Mouse (Mus musculus) G1E-ER4 (cell line): Measurements from ENCODE around the gene Il1r1. TPM values are rescaled to one million over a fixed set of nuclear protein-coding genes. Genes with fewer than 3 reads are reported as not detected.

Source experiments
- GATA1 ChIP-seq: IDR thresholded peaks from one replicate; pipeline ENCODE4 v1.8.0; 2012; ENCODE audit warnings: low read length, inconsistent platforms
- polyA plus RNA-seq: library from polyadenylated mRNA; stranded (reverse); fragments of >175 nt; gene quantifications from 2 replicates; pipeline ENCODE4 v1.2.3, GENCODE M21; 2012

The Il1r1 gene
- polyA plus RNA-seq, 1 experiment = not detected

- TF ChIP-seq GATA1 = no peak
Measured at GRCm38 (mm10) chr1:40322543-40322942, 97.7 kb downstream of the Il1r1 start.

GRCm38 (mm10) chr1:40324457-40324856 lies 99.6 kb downstream of the Il1r1 start, which contains the start of gene Il1rl2:
Gene Il1rl2 (plus strand): TSS chr1:40324610.
- TF ChIP-seq GATA1 = no peak

GRCm38 (mm10) chr1:40324955-40325702 lies 100.2 kb downstream of the Il1r1 start:
- TF ChIP-seq GATA1 = no peak

GRCm38 (mm10) chr1:40325711-40326327 lies 100.9 kb downstream of the Il1r1 start:
- no peak for TF ChIP-seq GATA1

- no peak for TF ChIP-seq GATA1
Measured at GRCm38 (mm10) chr1:40327604-40328003, 102.7 kb downstream of the Il1r1 start.

GRCm38 (mm10) chr1:40329526-40329925 lies 104.6 kb downstream of the Il1r1 start:
- TF ChIP-seq GATA1 = no peak

GRCm38 (mm10) chr1:40330181-40330580 lies 105.3 kb downstream of the Il1r1 start:
- no peak for TF ChIP-seq GATA1

GRCm38 (mm10) chr1:40339346-40339745 lies 114.5 kb downstream of the Il1r1 start:
- no peak for TF ChIP-seq GATA1

GRCm38 (mm10) chr1:40340102-40340501 lies 115.2 kb downstream of the Il1r1 start:
- no peak for TF ChIP-seq GATA1

- TF ChIP-seq GATA1 = no peak
Measured at GRCm38 (mm10) chr1:40352158-40352903, 127.5 kb downstream of the Il1r1 start.

DNA sequence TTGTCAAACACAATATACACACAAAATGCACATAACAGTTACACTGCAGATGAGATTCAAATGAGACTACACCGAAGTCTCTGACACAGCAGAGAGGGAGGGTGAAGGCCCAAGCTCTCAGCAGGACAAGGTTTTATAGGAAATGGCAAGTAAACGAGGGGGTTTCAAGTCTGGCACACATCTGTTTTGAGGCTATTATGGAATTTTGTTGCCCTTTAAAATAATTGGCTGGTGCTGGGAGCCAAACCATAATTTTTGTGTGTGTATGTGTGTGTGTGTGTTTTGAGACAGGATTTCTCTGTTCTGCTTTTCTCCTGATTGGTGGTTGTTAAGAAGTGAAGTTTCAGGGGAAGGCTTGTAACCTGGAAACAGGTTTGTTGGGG lies 128.0 kb downstream of the Il1r1 start:
- no peak for TF ChIP-seq GATA1

GRCm38 (mm10) chr1:40354665-40355064 lies 129.8 kb downstream of the Il1r1 start:
- no peak for TF ChIP-seq GATA1

- no peak for TF ChIP-seq GATA1
Measured at GRCm38 (mm10) chr1:40355431-40355843, 130.6 kb downstream of the Il1r1 start.

DNA sequence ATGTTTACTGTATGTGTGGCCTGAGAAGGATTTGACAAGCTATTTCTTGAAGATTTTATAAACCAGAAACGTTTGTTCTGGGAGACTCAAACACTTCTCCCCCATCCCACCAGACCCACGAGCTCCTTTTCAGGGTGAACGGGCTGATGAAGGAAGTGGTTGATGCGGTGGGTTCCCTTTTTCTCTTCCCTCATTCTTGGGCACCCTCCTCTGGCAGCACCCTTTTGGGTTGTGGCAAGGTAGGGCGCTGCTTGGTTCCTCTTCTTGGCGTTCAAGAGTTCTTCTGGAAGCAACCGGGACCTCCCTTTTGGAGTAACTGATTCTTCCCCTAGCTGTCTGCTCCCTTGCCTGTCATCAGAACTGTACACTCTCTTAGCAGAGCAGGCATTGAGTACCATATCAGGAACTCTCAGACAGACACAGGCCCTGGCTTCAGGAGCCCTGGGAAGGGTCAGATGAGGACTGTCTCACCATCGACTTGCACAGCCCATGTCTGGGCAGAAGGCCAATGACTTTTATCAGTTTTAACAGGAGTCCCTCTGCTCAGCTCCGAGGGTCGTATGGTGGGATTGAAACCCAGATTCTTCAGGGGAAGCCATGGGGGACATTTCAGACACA lies 131.1 kb downstream of the Il1r1 start:
- TF ChIP-seq GATA1 = no peak

DNA sequence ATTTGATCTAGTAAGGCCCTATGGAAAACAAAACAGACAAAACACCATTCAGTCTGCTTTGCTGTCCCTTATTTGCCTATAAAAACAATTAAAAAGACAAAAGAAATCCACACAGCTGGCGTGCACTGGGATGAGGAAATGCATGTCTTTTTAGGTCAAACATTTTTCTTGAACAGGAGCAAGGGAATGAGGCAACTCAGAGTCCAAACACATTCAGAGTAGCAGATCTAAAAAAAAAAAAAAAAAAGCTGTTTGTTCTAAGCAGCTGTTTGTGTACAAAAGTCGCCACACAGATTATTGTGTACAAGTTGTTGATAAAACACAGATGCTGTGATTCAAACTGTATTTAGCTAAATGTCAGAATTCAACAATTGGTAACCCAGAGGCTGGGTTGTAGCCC lies 133.0 kb downstream of the Il1r1 start:
- TF ChIP-seq GATA1 = no peak

GRCm38 (mm10) chr1:40358351-40358750 lies 133.5 kb downstream of the Il1r1 start:
- TF ChIP-seq GATA1 = no peak
